Mouse (Mus musculus) CH12F3 (cell line): ENCODE measurements around the gene Pold4.
"Not testable (repeated sequence)": the region's sequence is repeated elsewhere in the genome, so short reads cannot be mapped to it uniquely, and the experiment has no call there.

Source experiments
- in situ Hi-C: fragments of 300-500 bp; cut with MboI; formaldehyde crosslinking; loops from 2 replicates; pipeline ENCODE4 v1.14.3; 2020; ENCODE audit warnings: low sequenced_read_pairs

Pold4 gene

GRCm38 (mm10) chr19:4227894-4228678, 3.6 kb upstream of the Pold4 start:
- in situ Hi-C loops, result no loop called here

GRCm38 (mm10) chr19:4228891-4229290, 2.8 kb upstream of the Pold4 start:
- in situ Hi-C loops, result no loop called here

- in situ Hi-C loops, result no loop called here
Observed at GRCm38 (mm10) chr19:4229451-4230076, 2.1 kb upstream of the Pold4 start.

- in situ Hi-C loops, result no loop called here
Observed at GRCm38 (mm10) chr19:4230415-4230814, 1.3 kb upstream of the Pold4 start.

- in situ Hi-C loops, result no loop called here
Observed at GRCm38 (mm10) chr19:4232186-4232572, 480 bp downstream of the Pold4 start.

- in situ Hi-C loops, result no loop called here
Observed at GRCm38 (mm10) chr19:4232651-4233050, 952 bp downstream of the Pold4 start.

GRCm38 (mm10) chr19:4234548-4234947, 2.8 kb downstream of the Pold4 start:
- in situ Hi-C loops, result no loop called here

- in situ Hi-C loops, result no loop called here
Observed at GRCm38 (mm10) chr19:4240247-4240668, 8.6 kb downstream of the Pold4 start.

GRCm38 (mm10) chr19:4242416-4242815, 10.7 kb downstream of the Pold4 start:
- in situ Hi-C loops, result no loop called here

GRCm38 (mm10) chr19:4244775-4245174, 13.1 kb downstream of the Pold4 start:
- in situ Hi-C loops, result no loop called here

GRCm38 (mm10) chr19:4247010-4247409, 15.3 kb downstream of the Pold4 start:
- in situ Hi-C loops, result no loop called here

GRCm38 (mm10) chr19:4248683-4249082, 17.0 kb downstream of the Pold4 start:
- in situ Hi-C loops, result not testable (repeated sequence)

- in situ Hi-C loops, result no loop called here
Observed at GRCm38 (mm10) chr19:4254230-4254629, 22.5 kb downstream of the Pold4 start.

- in situ Hi-C loops, result no loop called here
Observed at GRCm38 (mm10) chr19:4255583-4256162, 24.0 kb downstream of the Pold4 start.

- in situ Hi-C loops, result no loop called here
Observed at GRCm38 (mm10) chr19:4257216-4257896, 25.7 kb downstream of the Pold4 start.

GRCm38 (mm10) chr19:4257897-4258252, 26.2 kb downstream of the Pold4 start:
- in situ Hi-C loops, result no loop called here

GRCm38 (mm10) chr19:4261038-4261698, 29.5 kb downstream of the Pold4 start:
- in situ Hi-C loops, result no loop called here

GRCm38 (mm10) chr19:4262756-4263155, 31.1 kb downstream of the Pold4 start:
- in situ Hi-C loops, result no loop called here

GRCm38 (mm10) chr19:4263702-4264101, 32.0 kb downstream of the Pold4 start:
- in situ Hi-C loops, result no loop called here

GRCm38 (mm10) chr19:4264171-4264780, 32.6 kb downstream of the Pold4 start:
- in situ Hi-C loops, result no loop called here

- in situ Hi-C loops, result no loop called here
Observed at GRCm38 (mm10) chr19:4265956-4266355, 34.3 kb downstream of the Pold4 start.
